Mouse (Mus musculus) embryonic facial prominence, embryonic 13.5 days (tissue): ENCODE results near the gene Pin4. TPM values are rescaled to one million over a fixed set of nuclear protein-coding genes. Genes with fewer than 3 reads are reported as not detected.
A peak's percentile ranks its signal among the peaks of the same experiment; 100 is the strongest.

Source experiments
- ATAC-seq: fragments of 200-750 bp; cut with Nextera tagmentation; 2 replicates; pipeline ENCODE4 v1.8.0; 2017; ENCODE audit warnings: low read depth; ENCODE audit not compliant: insufficient number of reproducible peaks, insufficient read depth, low FRiP score, low TSS enrichment
- H3K27ac ChIP-seq: fragments of 300-500 bp; sonication (generic); 2 replicates; pipeline ENCODE4 v1.5.1; 2015; ENCODE audit warnings: moderate library complexity, mild to moderate bottlenecking, inconsistent platforms
- H3K27me3 ChIP-seq: fragments of 300-500 bp; sonication (generic); 2 replicates; pipeline ENCODE4 v1.6.1; 2015; ENCODE audit warnings: mild to moderate bottlenecking, inconsistent platforms
- H3K36me3 ChIP-seq: fragments of 300-500 bp; sonication (generic); 2 replicates; pipeline ENCODE4 v1.6.1; 2015; ENCODE audit warnings: mild to moderate bottlenecking, inconsistent platforms
- H3K4me1 ChIP-seq: fragments of 300-500 bp; sonication (generic); 2 replicates; pipeline ENCODE4 v1.6.1; 2015; ENCODE audit warnings: inconsistent platforms
- H3K4me2 ChIP-seq: fragments of 300-500 bp; sonication (generic); 2 replicates; pipeline ENCODE4 v1.6.1; 2015; ENCODE audit warnings: moderate library complexity, mild to moderate bottlenecking, inconsistent platforms
- H3K4me3 ChIP-seq: fragments of 300-500 bp; sonication (generic); 2 replicates; pipeline ENCODE4 v1.5.1; 2015; ENCODE audit warnings: mild to moderate bottlenecking, inconsistent platforms
- H3K9ac ChIP-seq: fragments of 300-500 bp; sonication (generic); 2 replicates; pipeline ENCODE4 v1.6.1; 2015; ENCODE audit warnings: mild to moderate bottlenecking, inconsistent platforms
- H3K9me3 ChIP-seq: fragments of 300-500 bp; sonication (generic); 2 replicates; pipeline ENCODE4 v1.6.1; 2016; ENCODE audit warnings: inconsistent platforms
- WGBS: fragments of 180-500 bp; shearing (Covaris S2); methylation state at CpG from one replicate; pipeline ENCODE4 v1.1.7; 2015; ENCODE audit warnings: mixed read lengths; 5-methylcytosine and 5-hydroxymethylcytosine counted together
- polyA plus RNA-seq: library from polyadenylated mRNA; unstranded; fragments of >200 nt; fragmentation: Nextera tagmentation; extraction: Ambion mirVana; gene quantifications from 2 replicates; pipeline ENCODE4 v1.2.1, GENCODE M21; 2015

The Pin4 gene
- polyA plus RNA-seq, 1 experiment from 2014 or later: 69.1 TPM

GRCm38 (mm10) chrX:102160528-102160927 lies 41.3 kb downstream of the Pin4 start:
- Histone ChIP-seq H3K9me3 (no peaks in the 10 kb centered on the region), H3K27me3 (no peaks in the 10 kb centered on the region), H3K4me1 (no peaks in the 10 kb centered on the region), H3K9ac (no peak overlapping the region), H3K36me3 (no peaks in the 10 kb centered on the region), H3K27ac (no peak overlapping the region), H3K4me3 (no peak overlapping the region), H3K4me2 (no peak overlapping the region)
- ATAC-seq: no peak
- 63% methylated on average over 2 of the region's 2 CpGs for WGBS

- Histone ChIP-seq H3K36me3 (no peaks in the 10 kb centered on the region), H3K9ac (no peak overlapping the region), H3K4me3 (no peak overlapping the region), H3K4me1 (peaks cover 8% of the 10 kb centered on the region), H3K4me2 (no peak overlapping the region), H3K27ac (no peak overlapping the region), H3K27me3 (peaks cover 8% of the 10 kb centered on the region), H3K9me3 (no peaks in the 10 kb centered on the region)
- ATAC-seq: no peak
- 52% methylated on average over 2 of the region's 2 CpGs for WGBS
Observed at GRCm38 (mm10) chrX:102163096-102163495, 43.8 kb downstream of the Pin4 start.

GRCm38 (mm10) chrX:102163529-102163928 lies 44.3 kb downstream of the Pin4 start:
- H3K9ac ChIP-seq: no peak overlapping the region

GRCm38 (mm10) chrX:102166521-102166920 lies 47.3 kb downstream of the Pin4 start:
- Histone ChIP-seq H3K27ac (0 out of 2 replicates have a peak overlapping the region, but pooled peaks have one; percentile 16), H3K4me1 (peaks cover 8% of the 10 kb centered on the region), H3K4me2 (no peak overlapping the region), H3K36me3 (no peaks in the 10 kb centered on the region), H3K27me3 (peaks cover 8% of the 10 kb centered on the region), H3K4me3 (no peak overlapping the region), H3K9me3 (no peaks in the 10 kb centered on the region), H3K9ac (no peak overlapping the region)
- WGBS: 31% methylated on average over 5 of the region's 5 CpGs
- ATAC-seq: no peak

More at GRCm38 (mm10) chrX:102163529-102163928, 44.3 kb downstream of the Pin4 start:
- H3K4me1 ChIP-seq: peaks cover 8% of the 10 kb centered on the region
- no peak overlapping the region for H3K4me3 ChIP-seq
- H3K27me3 ChIP-seq: peaks cover 8% of the 10 kb centered on the region
- no peaks in the 10 kb centered on the region for H3K36me3 ChIP-seq
- H3K4me2 ChIP-seq: no peak overlapping the region
- no peak overlapping the region for H3K27ac ChIP-seq
- 77% methylated on average over 4 of the region's 4 CpGs for WGBS
- no peaks in the 10 kb centered on the region for H3K9me3 ChIP-seq
- no peak for ATAC-seq

- no peaks in the 10 kb centered on the region for H3K36me3 ChIP-seq
- 0 out of 2 replicates have a peak overlapping the region, but pooled peaks have one; percentile 16 for H3K27ac ChIP-seq
- H3K4me3 ChIP-seq: no peak overlapping the region
- no peak overlapping the region for H3K9ac ChIP-seq
- 36% methylated on average over 6 of the region's 6 CpGs for WGBS
- peaks cover 8% of the 10 kb centered on the region for H3K27me3 ChIP-seq
- ATAC-seq: no peak
- H3K4me2 ChIP-seq: no peak overlapping the region
- H3K4me1 ChIP-seq: peaks cover 8% of the 10 kb centered on the region
- H3K9me3 ChIP-seq: no peaks in the 10 kb centered on the region
Observed at GRCm38 (mm10) chrX:102166986-102167385, 47.7 kb downstream of the Pin4 start.

GRCm38 (mm10) chrX:102169724-102170123 lies 50.5 kb downstream of the Pin4 start:
- no peak overlapping the region for H3K27ac ChIP-seq
- ATAC-seq: no peak
- no peaks in the 10 kb centered on the region for H3K9me3 ChIP-seq
- H3K36me3 ChIP-seq: no peaks in the 10 kb centered on the region
- H3K4me3 ChIP-seq: no peak overlapping the region
- WGBS: 34% methylated on average over 1 of the region's 1 CpGs
- no peak overlapping the region for H3K4me2 ChIP-seq
- no peak overlapping the region for H3K9ac ChIP-seq
- H3K4me1 ChIP-seq: peaks cover 8% of the 10 kb centered on the region
- H3K27me3 ChIP-seq: peaks cover 11% of the 10 kb centered on the region

- ATAC-seq: no peak
- Histone ChIP-seq H3K4me1 (peaks cover 8% of the 10 kb centered on the region), H3K9me3 (no peaks in the 10 kb centered on the region), H3K36me3 (no peaks in the 10 kb centered on the region), H3K4me3 (no peak overlapping the region), H3K27me3 (peaks cover 11% of the 10 kb centered on the region), H3K4me2 (no peak overlapping the region), H3K9ac (no peak overlapping the region), H3K27ac (no peak overlapping the region)
- 47% methylated on average over 3 of the region's 3 CpGs for WGBS
Observed at GRCm38 (mm10) chrX:102170135-102170534, 50.9 kb downstream of the Pin4 start.

GRCm38 (mm10) chrX:102170900-102171299 lies 51.7 kb downstream of the Pin4 start:
- WGBS: 70% methylated on average over 3 of the region's 3 CpGs
- peaks cover 11% of the 10 kb centered on the region for H3K27me3 ChIP-seq

GRCm38 (mm10) chrX:102175538-102176287 lies 56.5 kb downstream of the Pin4 start:
- Histone ChIP-seq H3K9me3 (no peaks in the 10 kb centered on the region), H3K27me3 (peaks cover 19% of the 10 kb centered on the region), H3K4me3 (no peak overlapping the region), H3K9ac (no peak overlapping the region), H3K27ac (no peak overlapping the region), H3K36me3 (no peaks in the 10 kb centered on the region), H3K4me2 (no peak overlapping the region), H3K4me1 (no peaks in the 10 kb centered on the region)
- ATAC-seq: no peak
- WGBS: 93% methylated on average over 5 of the region's 5 CpGs

More at GRCm38 (mm10) chrX:102170900-102171299, 51.7 kb downstream of the Pin4 start:
- ATAC-seq: no peak
- no peak overlapping the region for H3K27ac ChIP-seq
- no peak overlapping the region for H3K4me3 ChIP-seq
- no peak overlapping the region for H3K4me2 ChIP-seq
- peaks cover 8% of the 10 kb centered on the region for H3K4me1 ChIP-seq
- no peak overlapping the region for H3K9ac ChIP-seq
- H3K9me3 ChIP-seq: no peaks in the 10 kb centered on the region
- H3K36me3 ChIP-seq: no peaks in the 10 kb centered on the region

Other genes with a start within 250 kb of the Pin4 start
- 2.3 and 2.4 TPM in 2 replicates for gene Rtl5, start 48.1 kb upstream of the Pin4 start, polyA plus RNA-seq
- gene Ercc6l, start 37.6 kb downstream of the Pin4 start, polyA plus RNA-seq: 11.7 and 12.3 TPM in 2 replicates
- gene Rps4x, start 69.9 kb downstream of the Pin4 start, polyA plus RNA-seq: 839 and 866 TPM in 2 replicates
- 8.2 and 11.0 TPM in 2 replicates for gene Cited1, start 132.7 kb downstream of the Pin4 start, polyA plus RNA-seq